Mouse (Mus musculus) neural tube, embryonic 15.5 days (tissue): ENCODE data around the gene Gm49601. TPM values are rescaled to one million over a fixed set of nuclear protein-coding genes. Genes with fewer than 3 reads are reported as not detected.

ENCODE experiments used
- ATAC-seq: fragments of 200-750 bp; cut with Nextera tagmentation; 2 replicates; pipeline ENCODE4 v1.8.0; 2017; ENCODE audit warnings: mild to moderate bottlenecking, moderate TSS enrichment, moderate library complexity; ENCODE audit not compliant: low FRiP score
- H3K27ac ChIP-seq: fragments of 300-500 bp; sonication (generic); replicated peaks from 2 replicates; pipeline ENCODE4 v1.5.1; 2015; ENCODE audit warnings: mild to moderate bottlenecking, inconsistent platforms
- H3K27me3 ChIP-seq: fragments of 300-500 bp; sonication (generic); replicated peaks from 2 replicates; pipeline ENCODE4 v1.6.1; 2015; ENCODE audit warnings: inconsistent platforms
- H3K36me3 ChIP-seq: fragments of 300-500 bp; sonication (generic); 2 replicates; pipeline ENCODE4 v1.6.1; 2015; ENCODE audit warnings: inconsistent platforms
- H3K4me1 ChIP-seq: fragments of 300-500 bp; sonication (generic); 2 replicates; pipeline ENCODE4 v1.6.1; 2015; ENCODE audit warnings: inconsistent platforms
- H3K4me2 ChIP-seq: fragments of 300-500 bp; sonication (generic); 2 replicates; pipeline ENCODE4 v1.6.1; 2015; ENCODE audit warnings: inconsistent platforms, mild to moderate bottlenecking, moderate library complexity
- H3K4me3 ChIP-seq: fragments of 300-500 bp; sonication (generic); replicated peaks from 2 replicates; pipeline ENCODE4 v1.5.1; 2015; ENCODE audit warnings: mild to moderate bottlenecking, inconsistent platforms
- H3K9ac ChIP-seq: fragments of 300-500 bp; sonication (generic); replicated peaks from 2 replicates; pipeline ENCODE4 v1.6.1; 2015; ENCODE audit warnings: mild to moderate bottlenecking, inconsistent platforms
- H3K9me3 ChIP-seq: fragments of 300-500 bp; sonication (generic); replicated peaks from 2 replicates; pipeline ENCODE4 v1.6.1; 2016; ENCODE audit warnings: inconsistent platforms
- WGBS: fragments of 180-500 bp; shearing (Covaris S2); methylation state at CpG from one replicate; pipeline ENCODE4 v1.1.7; 2015; ENCODE audit warnings: mixed read lengths; 5-methylcytosine and 5-hydroxymethylcytosine counted together
- polyA plus RNA-seq: library from polyadenylated mRNA; unstranded; fragments of >200 nt; fragmentation: Nextera tagmentation; extraction: Ambion mirVana; gene quantifications from 2 replicates; pipeline ENCODE4 v1.2.1, GENCODE M21; 2015

The Gm49601 gene
- polyA plus RNA-seq: 14.0 and 21.3 TPM in 2 replicates

DNA sequence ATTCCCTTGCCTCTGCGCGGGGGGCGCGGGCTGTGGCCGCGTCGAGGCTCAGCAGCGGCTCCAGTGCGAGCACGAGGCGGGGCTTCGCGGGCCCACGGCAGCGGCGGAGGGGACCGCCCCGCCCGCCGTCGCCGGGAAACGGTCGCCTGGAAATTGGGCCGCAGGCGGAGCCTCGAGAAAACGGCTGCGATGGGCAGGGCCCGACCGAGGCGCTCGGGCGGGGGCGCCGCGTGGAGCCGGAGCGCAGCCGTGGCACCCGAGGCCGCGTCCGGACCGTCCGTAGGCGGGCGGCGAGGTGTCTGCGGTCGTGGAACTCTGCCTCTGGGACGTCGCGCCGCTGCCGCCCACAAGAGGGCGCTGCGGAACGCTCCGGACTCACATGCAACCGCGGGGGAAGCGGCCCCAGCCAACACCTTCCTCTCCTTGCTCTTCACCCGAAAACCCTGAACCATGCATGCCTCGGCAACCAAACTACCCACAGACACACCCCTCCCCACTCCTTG, at the start of gene Gm49601:
TSS of gene Gm49601 (minus strand) at position 52 of the 503 bp plus-strand sequence.
- peak; percentile 11 for ATAC-seq
- Histone ChIP-seq H3K4me2 (peak within 1 kb of the TSS; percentile 92), H3K9me3 (no peaks in the 10 kb centered on the region), H3K4me1 (peaks cover 51% of the 10 kb centered on the region), H3K27me3 (peaks cover 49% of the 10 kb centered on the region), H3K9ac (peak within 1 kb of the TSS; percentile 98), H3K36me3 (peaks cover 35% of the 10 kb centered on the region), H3K27ac (no peak within 1 kb of the TSS), H3K4me3 (peak within 1 kb of the TSS; percentile 85)
- WGBS: under 1% methylated on average over 65 of the region's 65 CpGs

DNA sequence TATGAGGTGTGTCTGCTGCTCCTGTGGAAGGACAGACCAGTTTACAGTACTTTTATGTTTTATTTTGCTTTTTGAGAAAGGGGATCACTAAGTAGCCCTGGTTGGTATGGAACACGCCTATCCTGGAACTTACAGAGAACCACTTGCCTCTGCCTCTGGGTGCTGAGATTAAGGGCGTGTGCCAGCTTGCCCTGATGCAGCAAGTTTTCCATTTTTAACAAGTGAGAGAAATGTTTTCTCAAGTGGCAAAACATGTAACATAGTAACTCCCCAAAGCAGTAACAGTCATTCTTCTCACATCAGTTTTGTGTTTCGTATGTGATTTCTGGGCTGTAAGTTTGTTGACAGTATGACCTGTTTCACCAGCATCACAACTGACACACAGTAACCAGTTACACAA, 46.8 kb upstream of the Gm49601 start:
- Histone ChIP-seq H3K4me1 (no peaks in the 10 kb centered on the region), H3K4me2 (no peak overlapping the region)

GRCm38 (mm10) chr16:18672027-18672426, 45.8 kb upstream of the Gm49601 start:
- H3K27ac ChIP-seq: no peak overlapping the region
- ATAC-seq: no peak
- H3K27me3 ChIP-seq: no peaks in the 10 kb centered on the region
- no peaks in the 10 kb centered on the region for H3K36me3 ChIP-seq
- H3K4me3 ChIP-seq: no peak overlapping the region
- 76% methylated on average over 5 of the region's 5 CpGs for WGBS
- H3K4me1 ChIP-seq: no peaks in the 10 kb centered on the region
- no peaks in the 10 kb centered on the region for H3K9me3 ChIP-seq
- no peak overlapping the region for H3K4me2 ChIP-seq
- no peak overlapping the region for H3K9ac ChIP-seq

More for the DNA sequence above, 46.8 kb upstream of the Gm49601 start:
- 89% methylated on average over 3 of the region's 3 CpGs for WGBS
- no peak for ATAC-seq
- Histone ChIP-seq H3K27me3 (no peaks in the 10 kb centered on the region), H3K27ac (no peak overlapping the region), H3K4me3 (no peak overlapping the region), H3K9me3 (no peaks in the 10 kb centered on the region), H3K36me3 (no peaks in the 10 kb centered on the region), H3K9ac (no peak overlapping the region)

DNA sequence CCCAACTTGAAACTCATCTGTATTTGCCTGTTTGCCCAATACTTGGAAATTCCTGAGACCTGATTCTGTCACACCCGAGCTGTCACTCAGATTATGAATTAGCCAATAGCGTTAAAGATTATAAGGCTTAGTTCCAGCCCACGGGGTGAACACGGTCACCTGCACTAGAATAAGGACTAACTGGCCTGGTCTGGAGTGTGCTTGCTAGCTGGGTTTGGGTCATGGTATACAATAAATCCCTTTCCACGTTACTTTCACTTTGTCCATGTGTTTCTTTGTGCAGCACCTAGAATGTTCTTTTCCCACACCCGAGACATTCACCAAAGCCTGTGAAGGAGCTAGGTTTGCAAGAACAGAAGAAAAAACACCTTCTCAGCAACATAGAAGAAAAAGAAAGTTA, 43.7 kb upstream of the Gm49601 start:
- H3K4me2 ChIP-seq: no peak overlapping the region
- ATAC-seq: no peak
- H3K36me3 ChIP-seq: no peaks in the 10 kb centered on the region
- 78% methylated on average over 6 of the region's 6 CpGs for WGBS
- H3K9ac ChIP-seq: no peak overlapping the region
- H3K4me3 ChIP-seq: no peak overlapping the region
- no peaks in the 10 kb centered on the region for H3K4me1 ChIP-seq
- H3K27ac ChIP-seq: no peak overlapping the region
- no peaks in the 10 kb centered on the region for H3K9me3 ChIP-seq
- H3K27me3 ChIP-seq: no peaks in the 10 kb centered on the region

- 90% methylated on average over 4 of the region's 4 CpGs for WGBS
Measured at GRCm38 (mm10) chr16:18658597-18658996, 32.4 kb upstream of the Gm49601 start.

GRCm38 (mm10) chr16:18655372-18656098, 29.3 kb upstream of the Gm49601 start:
- ATAC-seq: no peak
- Histone ChIP-seq H3K4me2 (no peak overlapping the region), H3K4me3 (no peak overlapping the region), H3K36me3 (no peaks in the 10 kb centered on the region), H3K4me1 (0 out of 2 replicates have a peak, but pooled peaks cover 4% of the 10 kb centered on the region), H3K9ac (no peak overlapping the region), H3K27ac (no peak overlapping the region), H3K27me3 (no peaks in the 10 kb centered on the region), H3K9me3 (peaks cover 6% of the 10 kb centered on the region)
- WGBS: 55% methylated on average over 5 of the region's 5 CpGs

More at GRCm38 (mm10) chr16:18658597-18658996, 32.4 kb upstream of the Gm49601 start:
- H3K4me3 ChIP-seq: no peak overlapping the region
- no peaks in the 10 kb centered on the region for H3K36me3 ChIP-seq
- H3K9ac ChIP-seq: no peak overlapping the region
- H3K9me3 ChIP-seq: peaks cover 6% of the 10 kb centered on the region
- H3K4me2 ChIP-seq: no peak overlapping the region
- H3K27ac ChIP-seq: no peak overlapping the region
- H3K4me1 ChIP-seq: 0 out of 2 replicates have a peak, but pooled peaks cover 4% of the 10 kb centered on the region
- H3K27me3 ChIP-seq: no peaks in the 10 kb centered on the region
- no peak for ATAC-seq

- Histone ChIP-seq H3K9ac (no peak overlapping the region), H3K27ac (no peak overlapping the region), H3K4me1 (0 out of 2 replicates have a peak, but pooled peaks cover 4% of the 10 kb centered on the region), H3K4me2 (no peak overlapping the region), H3K36me3 (no peaks in the 10 kb centered on the region), H3K9me3 (no peaks in the 10 kb centered on the region), H3K27me3 (no peaks in the 10 kb centered on the region), H3K4me3 (no peak overlapping the region)
- 89% methylated on average over 6 of the region's 6 CpGs for WGBS
- ATAC-seq: no peak
Measured at GRCm38 (mm10) chr16:18653290-18654160, 27.3 kb upstream of the Gm49601 start.

DNA sequence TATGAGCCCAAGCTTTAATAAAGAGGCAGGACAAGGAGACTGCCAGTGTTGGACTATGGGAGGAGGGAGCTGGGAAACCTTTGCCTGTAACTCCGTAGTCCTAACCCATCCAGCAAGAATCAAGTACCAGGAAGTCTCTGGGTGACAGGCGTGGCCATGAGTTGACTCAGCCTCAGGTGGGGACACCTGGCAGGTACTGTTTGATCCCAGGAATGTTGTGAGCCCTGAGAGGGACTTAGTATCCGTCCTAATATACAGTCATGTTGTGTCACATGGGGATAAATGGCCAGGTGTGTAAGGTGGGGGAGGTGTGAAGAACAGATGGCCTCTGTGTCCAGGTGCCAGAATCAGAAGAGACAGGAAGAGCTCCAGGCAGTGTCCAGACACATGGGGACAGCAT, 22.9 kb upstream of the Gm49601 start:
- Histone ChIP-seq H3K36me3 (no peaks in the 10 kb centered on the region), H3K27me3 (no peaks in the 10 kb centered on the region), H3K27ac (no peak overlapping the region), H3K9ac (no peak overlapping the region), H3K4me1 (no peaks in the 10 kb centered on the region), H3K4me2 (no peak overlapping the region), H3K4me3 (no peak overlapping the region), H3K9me3 (no peaks in the 10 kb centered on the region)
- WGBS: 68% methylated on average over 3 of the region's 3 CpGs
- ATAC-seq: no peak

DNA sequence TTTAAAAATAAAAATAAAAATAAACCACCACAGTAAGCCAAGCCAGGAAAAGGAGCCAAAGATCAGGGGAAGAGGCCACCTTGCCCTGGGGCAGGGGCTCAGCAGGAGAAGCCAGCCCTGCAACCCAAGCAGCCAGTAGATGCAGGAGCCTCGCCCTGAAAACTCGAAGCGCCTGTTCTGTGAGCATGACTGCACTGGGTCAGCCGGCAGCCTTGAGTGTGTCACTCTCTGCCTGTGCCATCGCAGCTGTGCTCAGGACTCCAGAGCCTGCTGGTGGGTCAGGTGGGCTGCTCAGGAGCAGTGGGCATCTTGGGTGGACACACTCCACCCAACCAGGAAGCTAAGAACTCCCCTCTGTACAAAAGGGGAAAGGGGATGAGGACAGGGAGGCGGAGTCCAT, 19.1 kb upstream of the Gm49601 start:
- Histone ChIP-seq H3K4me2 (no peak overlapping the region), H3K4me3 (no peak overlapping the region), H3K4me1 (no peaks in the 10 kb centered on the region), H3K27me3 (no peaks in the 10 kb centered on the region), H3K9me3 (no peaks in the 10 kb centered on the region), H3K36me3 (no peaks in the 10 kb centered on the region), H3K9ac (no peak overlapping the region), H3K27ac (no peak overlapping the region)
- 82% methylated on average over 6 of the region's 6 CpGs for WGBS
- ATAC-seq: no peak

DNA sequence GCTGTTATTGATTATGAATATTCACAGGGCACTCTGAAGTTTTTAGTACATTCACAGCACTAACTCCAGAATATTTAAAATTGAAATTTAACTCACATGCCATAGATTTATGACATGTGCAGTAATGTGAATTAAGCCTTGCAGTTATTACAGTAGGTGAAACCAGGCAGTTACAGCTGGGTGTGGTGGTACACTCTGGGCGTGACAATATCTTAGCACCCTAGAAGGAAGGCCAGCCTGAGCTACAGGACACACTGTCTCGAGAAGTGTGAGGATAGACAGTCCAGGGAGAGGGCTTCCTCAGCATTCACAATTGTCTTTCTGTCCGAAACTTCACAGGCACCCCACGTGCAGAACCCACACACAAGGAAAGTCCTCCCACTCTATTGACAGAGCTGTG, 18.3 kb upstream of the Gm49601 start:
- Histone ChIP-seq H3K4me1 (no peaks in the 10 kb centered on the region), H3K9ac (no peak overlapping the region), H3K27me3 (no peaks in the 10 kb centered on the region), H3K36me3 (no peaks in the 10 kb centered on the region), H3K9me3 (no peaks in the 10 kb centered on the region), H3K27ac (no peak overlapping the region), H3K4me2 (no peak overlapping the region), H3K4me3 (no peak overlapping the region)
- no peak for ATAC-seq
- 82% methylated on average over 4 of the region's 4 CpGs for WGBS

GRCm38 (mm10) chr16:18643406-18643998, 17.3 kb upstream of the Gm49601 start:
- WGBS: 81% methylated on average over 11 of the region's 11 CpGs
- Histone ChIP-seq H3K4me3 (no peak overlapping the region), H3K4me1 (no peaks in the 10 kb centered on the region), H3K9me3 (no peaks in the 10 kb centered on the region), H3K4me2 (no peak overlapping the region), H3K27me3 (no peaks in the 10 kb centered on the region), H3K36me3 (no peaks in the 10 kb centered on the region), H3K9ac (no peak overlapping the region), H3K27ac (no peak overlapping the region)
- ATAC-seq: no peak
